13 mouse cellular contexts compared by ENCODE assay signal in the genomic region with DNA sequence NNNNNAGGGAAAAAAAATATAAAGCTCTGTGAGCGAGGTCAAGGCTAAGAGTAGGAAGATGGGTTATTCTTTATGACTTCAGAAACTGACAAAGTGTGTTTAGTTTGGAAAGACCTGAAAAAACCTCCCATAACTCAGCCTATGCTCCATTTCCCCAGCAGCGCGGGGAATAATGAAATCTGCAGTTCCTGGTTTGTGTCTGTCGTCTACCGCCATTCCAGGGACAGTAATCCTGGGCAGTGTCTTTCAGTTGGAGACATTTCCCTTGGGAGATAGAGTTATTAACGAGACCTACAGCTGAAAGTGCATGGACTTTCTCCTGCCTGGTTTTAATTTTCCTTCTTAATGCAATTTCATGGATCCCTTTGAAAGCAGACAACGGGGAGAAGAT.
DNase-seq lines count a peak whose midpoint lies in the region; ATAC-seq and TF ChIP-seq lines count a peak whose summit lies in the region.
"Had no signal": no experiment of that assay in that cellular context is flagged by ENCODE, and none has a peak within 500 bp of the region (broad histone marks: within the 10 kb centered on the region; RNA-seq: fewer than 3 reads in every experiment).

No protein-coding gene starts in this region.

- no peak overlapping the region for H3K4me3 ChIP-seq in hindbrain, embryonic 13.5 days
- H3K4me3 ChIP-seq in hindbrain, embryonic 12.5 days, result no peak overlapping the region
- no peak overlapping the region for H3K4me3 ChIP-seq in lung, embryonic 14.5 days (ENCODE audit: low read depth, low read length)
- no peak overlapping the region for H3K4me3 ChIP-seq in hindbrain, embryonic 16.5 days (ENCODE audit: low read length)
- H3K4me3 ChIP-seq: embryonic facial prominence, embryonic 12.5 days; forebrain, embryonic 13.5 days; gastrocnemius, adult 2 months; heart, embryonic 10.5 days had no signal

- H3K9me3 ChIP-seq in hindbrain, embryonic 13.5 days, result no peaks in the 10 kb centered on the region
- no peaks in the 10 kb centered on the region for H3K9me3 ChIP-seq in hindbrain, embryonic 12.5 days (replicated peaks)
- no peaks in the 10 kb centered on the region for H3K9me3 ChIP-seq in lung, embryonic 14.5 days (ENCODE audit: low read depth, low read length)
- no peaks in the 10 kb centered on the region for H3K9me3 ChIP-seq in hindbrain, embryonic 16.5 days (ENCODE audit: control insufficient read depth, low read length)
- H3K9me3 ChIP-seq: embryonic facial prominence, embryonic 12.5 days; forebrain, embryonic 13.5 days; heart, embryonic 10.5 days had no signal

- H3K36me3 ChIP-seq in hindbrain, embryonic 13.5 days, result no peaks in the 10 kb centered on the region
- no peaks in the 10 kb centered on the region for H3K36me3 ChIP-seq in hindbrain, embryonic 12.5 days
- H3K36me3 ChIP-seq in lung, embryonic 14.5 days (ENCODE audit: insufficient read depth), result no peaks in the 10 kb centered on the region
- H3K36me3 ChIP-seq in hindbrain, embryonic 16.5 days (ENCODE audit: control insufficient read depth, insufficient read depth, low read length), result no peaks in the 10 kb centered on the region
- H3K36me3 ChIP-seq: embryonic facial prominence, embryonic 12.5 days; heart, embryonic 10.5 days had no signal

- DNase-seq in lung, embryonic 14.5 days, result peak; percentile 65
- DNase-seq in lung, postnatal 25 days (ENCODE audit: low spot score), result no peak
- DNase-seq in embryo, embryonic 10 days (ENCODE audit: low spot score), result peak; percentile 6
- DNase-seq in thymus, postnatal 4 days, result no peak
- DNase-seq: gastrocnemius, adult 2 months; lung, adult 18-20 months; thymus, adult 2 months had no signal

- no peak overlapping the region for H3K9ac ChIP-seq in hindbrain, embryonic 13.5 days
- no peak overlapping the region for H3K9ac ChIP-seq in hindbrain, embryonic 12.5 days
- no peak overlapping the region for H3K9ac ChIP-seq in lung, embryonic 14.5 days
- H3K9ac ChIP-seq in hindbrain, embryonic 16.5 days (ENCODE audit: low read depth, low read length), result no peak overlapping the region
- H3K9ac ChIP-seq: embryonic facial prominence, embryonic 12.5 days; forebrain, embryonic 13.5 days had no signal

- H3K4me2 ChIP-seq in hindbrain, embryonic 13.5 days, result no peak overlapping the region
- no peak overlapping the region for H3K4me2 ChIP-seq in hindbrain, embryonic 12.5 days (replicated peaks)
- H3K4me2 ChIP-seq in lung, embryonic 14.5 days, result no peak overlapping the region
- no peak overlapping the region for H3K4me2 ChIP-seq in hindbrain, embryonic 16.5 days (ENCODE audit: low read length)
- H3K4me2 ChIP-seq: embryonic facial prominence, embryonic 12.5 days; forebrain, embryonic 13.5 days had no signal

- peak; percentile 68; the same call in 1 of the 2 replicates for ATAC-seq in hindbrain, embryonic 13.5 days (ENCODE audit: low FRiP score)
- no peak for ATAC-seq in hindbrain, embryonic 12.5 days (ENCODE audit: low FRiP score)
- 0 out of 2 replicates have a peak, but pooled peaks have one; percentile 57 for ATAC-seq in lung, embryonic 14.5 days (ENCODE audit: insufficient read depth)
- ATAC-seq in hindbrain, embryonic 16.5 days, result peak; percentile 60; the same call in 1 of the 2 replicates
- ATAC-seq: forebrain, embryonic 13.5 days had no signal

- WGBS in hindbrain, embryonic 13.5 days, result 49% methylated on average over 7 of the region's 7 CpGs
- 60% methylated on average over 7 of the region's 7 CpGs for WGBS in hindbrain, embryonic 12.5 days
- 53% methylated on average over 7 of the region's 7 CpGs for WGBS in lung, embryonic 14.5 days
- WGBS in hindbrain, embryonic 16.5 days, result 47% methylated on average over 7 of the region's 7 CpGs

- TF ChIP-seq CTCF in lung, embryonic 14.5 days (IDR thresholded peaks at IDR 0.05; ENCODE audit: low read depth), result no peak

- 0 out of 2 replicates have a peak, but pooled peaks cover 5% of the 10 kb centered on the region for H3K4me1 ChIP-seq in hindbrain, embryonic 13.5 days (replicated peaks)
- H3K4me1 ChIP-seq in hindbrain, embryonic 12.5 days, result no peaks in the 10 kb centered on the region
- H3K4me1 ChIP-seq in lung, embryonic 14.5 days (ENCODE audit: insufficient read depth), result no peaks in the 10 kb centered on the region
- no peaks in the 10 kb centered on the region for H3K4me1 ChIP-seq in hindbrain, embryonic 16.5 days (ENCODE audit: control insufficient read depth, insufficient read depth, low read depth, low read length)
- H3K4me1 ChIP-seq: embryonic facial prominence, embryonic 12.5 days; forebrain, embryonic 13.5 days; heart, embryonic 10.5 days had no signal

- H3K27ac ChIP-seq in hindbrain, embryonic 13.5 days, result no peak overlapping the region
- no peak overlapping the region for H3K27ac ChIP-seq in hindbrain, embryonic 12.5 days
- no peak overlapping the region; the same call in 1 of the 2 replicates for H3K27ac ChIP-seq in lung, embryonic 14.5 days (ENCODE audit: low read depth)
- H3K27ac ChIP-seq in hindbrain, embryonic 16.5 days (ENCODE audit: low read depth, low read length), result no peak overlapping the region
- H3K27ac ChIP-seq: embryonic facial prominence, embryonic 12.5 days; forebrain, embryonic 13.5 days; gastrocnemius, adult 2 months; heart, embryonic 10.5 days had no signal

- H3K27me3 ChIP-seq in hindbrain, embryonic 13.5 days, result no peaks in the 10 kb centered on the region
- no peaks in the 10 kb centered on the region for H3K27me3 ChIP-seq in hindbrain, embryonic 12.5 days
- H3K27me3 ChIP-seq in lung, embryonic 14.5 days (ENCODE audit: insufficient read depth, low read length), result no peaks in the 10 kb centered on the region
- no peaks in the 10 kb centered on the region for H3K27me3 ChIP-seq in hindbrain, embryonic 16.5 days (replicated peaks; ENCODE audit: control insufficient read depth, insufficient read depth, low read length)
- H3K27me3 ChIP-seq: embryonic facial prominence, embryonic 12.5 days; forebrain, embryonic 13.5 days had no signal

Comparison
In these comparisons a context has a peak if more than half of its experiments do, and no peak if none do; other contexts are left out.
1. DNase-seq: peak in lung, embryonic 14.5 days (single experiment) and embryo, embryonic 10 days (single experiment); none in lung, postnatal 25 days (single experiment) and thymus, postnatal 4 days (single experiment).